Mouse (Mus musculus) brain, embryonic 14.5 days (tissue): ENCODE results near the gene Ctnna2. TPM values are rescaled to one million over a fixed set of nuclear protein-coding genes. Genes with fewer than 3 reads are reported as not detected.

Source experiments
- DNase-seq: peaks from one replicate; pipeline ENCODE4 v3.0.0-alpha.2; 2011; ENCODE audit warnings: low read depth
- CTCF ChIP-seq: fragments of 200-500 bp; IDR thresholded peaks from 2 replicates; pipeline ENCODE4 v1.5.1; 2012; ENCODE audit warnings: inconsistent platforms, mild to moderate bottlenecking, moderate library complexity, borderline replicate concordance; ENCODE audit not compliant: insufficient read depth, insufficient read length; ENCODE audit errors: extremely low read depth
- POLR2A ChIP-seq: fragments of 200-500 bp; IDR thresholded peaks from 2 replicates; pipeline ENCODE4 v1.6.1; 2012; ENCODE audit warnings: mild to moderate bottlenecking, inconsistent platforms, borderline replicate concordance; ENCODE audit not compliant: poor library complexity, insufficient read depth, insufficient read length, severe bottlenecking; ENCODE audit errors: extremely low read depth
- polyA plus RNA-seq: library from polyadenylated mRNA; depleted of rRNA; stranded (reverse); fragments of >200 nt; gene quantifications from 2 replicates; pipeline ENCODE4 v1.2.3, GENCODE M21; 2012

Gene Ctnna2
- polyA plus RNA-seq, 1 experiment, result 150 TPM

DNA sequence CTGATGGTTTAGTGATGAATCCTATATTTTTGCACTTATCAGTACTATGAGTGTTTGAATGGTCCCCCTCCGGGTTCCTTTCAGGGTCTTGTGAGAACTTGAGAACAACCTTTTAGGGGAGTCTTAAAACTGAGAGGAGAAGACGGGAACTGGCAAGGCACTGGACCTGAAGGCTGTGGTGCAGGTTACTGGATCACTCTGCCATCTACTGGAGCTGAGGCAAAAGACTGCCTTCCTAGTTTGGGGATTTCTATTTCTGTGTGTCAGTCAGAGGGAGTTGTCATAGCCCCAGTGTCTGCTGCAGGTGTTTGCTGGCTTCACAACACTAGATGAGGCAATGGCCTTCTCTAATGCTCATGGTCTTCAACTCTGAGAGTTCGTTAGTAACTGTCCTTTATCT is 406.9 kb downstream of the Ctnna2 start:
- peak; percentile 71 for DNase-seq

DNA sequence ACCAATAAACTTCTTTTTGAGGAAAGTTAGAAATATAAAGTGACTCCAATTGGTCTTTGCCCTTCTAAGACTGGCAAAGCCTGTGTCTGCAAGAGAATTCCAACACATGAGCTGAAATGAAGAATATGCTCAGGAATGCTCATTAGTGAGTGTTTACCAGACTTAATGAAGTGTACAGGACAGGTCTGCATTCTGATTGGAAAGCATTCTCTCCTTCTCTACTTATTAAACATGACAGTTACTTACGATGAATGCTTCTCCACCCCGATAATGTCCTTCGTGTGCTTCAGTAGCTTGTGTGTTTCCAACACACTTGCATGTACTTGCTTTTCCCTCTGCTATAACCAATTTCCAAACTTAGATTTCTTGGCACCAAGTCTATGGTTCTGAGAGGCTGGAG is 409.6 kb downstream of the Ctnna2 start:
- TF ChIP-seq POLR2A, result no peak
- no peak for TF ChIP-seq CTCF

More for the DNA sequence above, 406.9 kb downstream of the Ctnna2 start:
- TF ChIP-seq POLR2A (no peak), CTCF (peak; percentile 63; the same call in 1 of the 2 replicates)

DNA sequence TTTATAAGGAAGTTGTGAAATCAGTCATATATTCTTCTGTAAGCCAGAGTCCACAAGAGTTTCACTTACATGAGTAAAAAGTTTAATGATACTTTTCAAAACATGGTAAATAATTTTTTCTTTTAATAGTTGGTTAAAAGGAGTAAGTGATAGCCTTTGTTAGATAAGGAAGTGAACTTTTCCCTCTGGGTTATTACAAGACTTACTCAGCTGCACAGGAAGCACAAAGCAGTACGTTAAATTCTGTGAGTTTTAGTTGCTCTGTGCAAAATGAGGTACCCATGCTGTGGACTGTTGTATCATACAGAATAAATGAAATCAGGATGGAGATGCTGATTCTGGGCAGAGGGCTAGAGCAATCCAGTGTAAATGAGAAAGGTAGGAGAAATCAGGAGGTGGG is 423.3 kb downstream of the Ctnna2 start:
- DNase-seq, result no peak
- TF ChIP-seq CTCF, result no peak
- TF ChIP-seq POLR2A, result no peak

More for the DNA sequence above, 409.6 kb downstream of the Ctnna2 start:
- DNase-seq, result no peak

DNA sequence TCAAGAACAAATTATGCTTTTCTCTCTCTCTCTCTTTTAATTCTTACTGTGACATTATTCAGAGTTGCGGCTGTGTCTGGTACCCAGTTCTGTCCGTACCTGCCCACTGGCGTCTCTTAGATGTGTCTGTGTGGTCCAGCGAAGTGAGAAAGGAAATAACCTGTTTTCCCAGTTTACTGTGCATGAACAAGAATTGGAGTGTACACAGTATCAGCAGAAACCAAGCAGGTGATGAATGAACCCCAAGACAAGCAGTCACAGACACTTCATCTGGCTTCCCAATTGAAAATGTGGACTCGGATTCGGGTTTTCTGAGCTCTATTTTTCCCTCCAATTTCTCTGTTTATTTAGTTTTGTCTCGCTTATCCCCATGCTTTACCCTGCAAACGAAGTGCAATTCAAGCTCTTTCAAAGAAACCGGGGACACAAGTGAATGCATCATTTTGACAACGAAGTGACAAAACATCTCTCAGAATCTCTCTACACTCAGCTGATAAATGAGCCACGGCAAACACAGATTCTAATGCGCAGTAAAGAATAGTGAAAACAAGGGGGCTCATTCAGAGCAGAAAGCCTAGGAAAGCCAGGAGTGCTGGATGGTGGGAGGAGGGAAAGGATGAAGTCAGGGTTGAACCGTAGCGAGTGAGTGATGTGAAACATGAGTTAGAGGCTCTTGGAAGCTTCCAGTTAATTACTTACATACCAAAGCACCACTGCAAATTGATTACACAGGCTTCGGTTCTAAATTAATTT is 442.3 kb downstream of the Ctnna2 start:
- peak; percentile 72 for DNase-seq
- TF ChIP-seq CTCF, result no peak
- TF ChIP-seq POLR2A, result no peak

DNA sequence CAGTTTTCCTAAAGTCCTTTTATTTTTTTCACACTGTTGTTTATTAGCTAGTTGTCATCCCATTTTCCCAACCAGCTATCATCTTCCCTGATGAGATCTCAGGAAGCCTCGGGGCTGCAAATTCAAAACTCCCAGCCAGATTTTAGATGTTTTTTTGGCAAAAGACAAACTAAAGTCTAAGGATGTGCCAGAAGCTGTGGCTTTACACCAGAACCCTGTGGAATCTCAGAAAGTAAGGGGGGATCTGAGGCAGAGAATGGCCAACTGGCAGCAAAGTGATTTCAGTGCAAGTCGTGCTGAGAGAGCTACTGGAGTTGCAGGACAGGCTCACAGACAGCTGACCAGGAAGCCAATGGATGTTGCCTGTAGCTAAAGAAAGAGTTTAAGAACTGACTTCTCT is 451.9 kb downstream of the Ctnna2 start:
- TF ChIP-seq POLR2A, result no peak
- no peak for TF ChIP-seq CTCF
- DNase-seq, result peak; percentile 42

DNA sequence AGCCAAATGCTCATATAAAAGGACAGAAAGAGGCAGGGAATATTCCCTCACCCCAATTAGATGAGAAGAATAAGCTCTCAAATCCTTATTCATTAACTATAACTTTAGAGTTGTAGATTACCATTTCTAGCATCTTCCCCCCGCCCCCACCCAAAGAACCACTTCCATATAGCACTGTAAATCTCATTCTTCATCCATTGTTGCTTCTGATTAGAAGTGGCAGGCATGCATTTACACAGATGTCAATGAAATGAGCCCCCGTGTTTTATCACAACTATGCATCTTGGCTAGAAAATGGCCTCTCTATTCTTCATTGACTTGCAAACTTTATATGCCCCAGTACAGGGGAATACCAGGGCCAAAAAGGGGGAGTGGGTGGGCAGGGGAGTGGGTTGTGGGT is 457.7 kb downstream of the Ctnna2 start:
- TF ChIP-seq CTCF (no peak), POLR2A (no peak)
- peak; percentile 19 for DNase-seq

DNA sequence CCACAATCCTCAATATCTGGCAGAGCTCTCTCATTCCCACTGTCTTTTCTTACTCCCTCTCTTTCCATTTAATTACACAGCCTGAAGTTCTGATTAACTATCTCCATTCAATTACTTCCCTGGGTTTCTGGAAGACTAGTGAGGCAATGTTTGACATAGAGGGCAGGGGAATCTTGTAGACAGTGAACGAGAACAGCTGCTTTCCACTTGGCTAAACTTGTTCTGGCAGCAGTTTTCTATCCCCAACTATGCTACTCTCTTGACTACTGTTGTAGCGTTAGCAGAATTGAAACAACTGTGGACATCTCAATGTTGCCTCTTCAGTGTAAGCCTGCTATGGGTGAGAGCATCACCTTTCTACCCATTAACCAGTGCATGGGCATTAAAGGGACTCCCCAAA is 463.0 kb downstream of the Ctnna2 start:
- TF ChIP-seq POLR2A, result no peak
- no peak for TF ChIP-seq CTCF
- no peak for DNase-seq

DNA sequence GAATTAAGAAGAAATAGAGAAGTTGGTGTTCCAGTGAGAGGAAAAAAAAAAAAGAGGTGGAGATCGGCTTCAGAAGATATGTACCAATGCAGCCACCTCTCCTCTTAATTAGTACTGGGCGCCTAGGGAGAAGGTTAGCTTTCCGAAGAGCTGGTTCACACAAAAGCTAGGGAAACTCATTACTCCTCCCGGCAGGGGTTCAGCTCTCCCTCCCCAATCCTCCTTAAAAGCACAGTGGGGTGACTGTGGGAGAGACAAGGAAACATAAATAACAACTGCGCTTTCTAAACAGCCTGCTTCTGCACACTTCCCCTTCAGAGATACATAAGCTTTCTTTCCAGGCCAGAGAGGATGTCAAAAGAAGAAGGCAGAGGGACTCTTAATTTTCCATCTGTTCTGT is 467.7 kb downstream of the Ctnna2 start:
- DNase-seq, result peak; percentile 77
- no peak for TF ChIP-seq CTCF

DNA sequence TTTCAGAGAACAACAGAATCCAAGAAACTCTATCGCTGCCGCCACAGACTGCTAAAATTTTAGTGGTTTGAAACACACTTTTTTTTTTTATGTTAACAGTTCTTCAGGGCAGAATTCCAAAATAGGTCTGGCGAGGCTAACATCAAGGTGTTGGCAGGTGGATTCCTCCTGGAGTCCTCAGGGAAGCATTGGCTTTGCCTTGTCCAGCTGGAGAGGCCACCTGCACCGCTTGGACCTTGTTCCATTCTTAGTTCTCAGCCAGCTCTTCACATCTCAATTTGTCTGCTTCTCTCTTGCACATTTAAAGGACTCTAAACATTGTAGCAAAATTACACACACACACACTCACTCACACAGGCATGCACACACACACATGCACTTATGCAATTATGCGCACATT is 487.8 kb downstream of the Ctnna2 start:
- TF ChIP-seq CTCF, result no peak
- TF ChIP-seq POLR2A, result no peak

DNA sequence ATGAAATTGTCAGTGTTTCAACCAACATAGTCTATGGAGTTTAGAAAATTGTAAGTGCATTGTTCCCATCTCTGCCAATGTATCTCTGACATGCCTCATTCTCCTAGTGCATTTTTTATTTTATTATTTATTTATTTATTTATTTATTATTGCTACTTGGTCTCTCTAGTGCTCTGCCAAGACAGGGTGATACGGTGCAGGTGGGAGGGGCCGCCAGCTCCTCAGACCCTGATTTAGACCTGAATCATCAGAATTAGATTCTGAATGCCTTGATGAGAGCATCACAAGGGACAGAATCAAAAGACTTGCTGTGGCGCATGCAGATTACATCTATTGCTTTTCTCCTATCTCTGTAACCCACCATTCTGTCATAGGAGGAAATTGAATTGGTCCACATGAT is 492.8 kb downstream of the Ctnna2 start:
- peak; percentile 33 for DNase-seq
- no peak for TF ChIP-seq POLR2A
- TF ChIP-seq CTCF, result no peak

More for the DNA sequence above, 487.8 kb downstream of the Ctnna2 start:
- no peak for DNase-seq

DNA sequence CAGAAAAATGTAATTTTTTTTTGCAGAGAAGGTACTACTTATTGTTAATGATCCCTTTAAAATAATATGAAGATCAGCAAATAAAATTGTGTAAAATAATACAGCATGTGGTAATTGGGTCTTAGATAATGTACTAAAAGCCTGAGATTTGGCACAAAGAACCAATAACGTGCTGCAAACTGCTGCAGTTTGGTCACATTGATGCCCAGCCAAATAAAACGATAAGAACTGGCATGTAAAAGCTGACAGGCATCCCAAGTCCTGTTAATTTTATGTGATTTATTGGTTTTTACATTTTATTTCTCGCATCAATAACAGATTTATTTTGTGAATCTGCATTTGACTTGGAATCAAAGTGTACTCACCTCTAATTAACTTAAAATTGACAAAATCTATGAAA is 497.4 kb downstream of the Ctnna2 start:
- DNase-seq, result peak; percentile 61
- TF ChIP-seq POLR2A (no peak), CTCF (no peak)

DNA sequence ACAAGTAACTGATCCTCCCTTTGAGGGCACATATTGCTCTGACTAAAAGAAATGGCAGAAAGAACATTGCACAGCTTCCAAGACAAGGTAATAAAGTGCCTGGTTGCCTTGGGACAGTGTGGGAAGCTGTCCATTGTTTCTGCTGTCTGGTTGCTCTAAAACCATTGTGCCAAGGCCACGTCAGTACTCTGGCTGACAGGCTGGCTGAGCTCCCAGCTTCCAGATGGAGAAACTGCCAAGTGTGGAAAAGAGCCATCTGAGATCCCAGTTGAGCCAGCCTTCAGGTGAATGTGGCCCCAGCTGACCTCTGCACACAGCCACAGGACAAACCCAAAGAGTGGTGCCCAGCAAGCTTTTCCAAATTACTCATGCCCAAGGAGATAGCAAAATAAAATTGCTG is 504.1 kb downstream of the Ctnna2 start:
- TF ChIP-seq POLR2A (no peak), CTCF (no peak)
- DNase-seq, result peak; percentile 88

DNA sequence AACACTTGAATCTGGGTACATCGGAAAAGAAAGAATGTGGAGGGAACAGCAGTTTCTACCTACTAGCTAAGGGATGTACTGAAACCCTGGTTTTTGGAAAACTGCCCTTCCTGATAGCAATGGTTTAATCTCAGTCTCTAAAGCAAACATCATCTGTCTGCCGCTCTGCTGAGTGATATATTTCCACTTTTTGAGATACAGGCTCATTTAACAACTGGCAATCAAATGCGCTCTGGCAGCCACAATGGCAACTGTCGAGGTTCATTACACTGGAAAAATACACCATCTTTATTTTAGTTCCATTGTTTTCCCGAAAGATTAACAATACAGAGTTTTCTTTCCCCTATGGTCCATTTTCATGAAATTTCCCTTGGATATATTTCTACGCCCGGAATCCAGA is 506.2 kb downstream of the Ctnna2 start:
- TF ChIP-seq POLR2A, result no peak
- TF ChIP-seq CTCF, result no peak
- DNase-seq, result peak; percentile 68

DNA sequence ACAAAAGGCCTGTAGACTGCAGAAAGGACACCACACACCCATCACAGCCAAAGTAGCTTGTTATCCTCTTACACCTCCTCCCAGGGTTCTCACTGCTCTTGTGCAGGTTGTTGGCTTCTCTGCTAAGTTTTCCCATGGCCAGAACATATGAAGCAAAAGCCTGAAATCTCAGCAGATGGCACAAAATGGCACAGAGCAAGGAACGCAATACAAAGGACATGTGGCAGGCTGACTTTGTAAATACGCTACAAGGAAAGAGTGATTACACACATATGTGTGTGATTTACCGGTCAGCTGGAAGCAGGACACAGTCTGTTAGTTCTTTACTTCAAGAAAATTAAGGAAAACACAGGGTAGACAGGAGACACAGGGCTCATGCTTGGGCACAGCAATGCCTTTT is 511.4 kb downstream of the Ctnna2 start:
- DNase-seq, result peak; percentile 78
- TF ChIP-seq POLR2A (no peak), CTCF (no peak)

DNA sequence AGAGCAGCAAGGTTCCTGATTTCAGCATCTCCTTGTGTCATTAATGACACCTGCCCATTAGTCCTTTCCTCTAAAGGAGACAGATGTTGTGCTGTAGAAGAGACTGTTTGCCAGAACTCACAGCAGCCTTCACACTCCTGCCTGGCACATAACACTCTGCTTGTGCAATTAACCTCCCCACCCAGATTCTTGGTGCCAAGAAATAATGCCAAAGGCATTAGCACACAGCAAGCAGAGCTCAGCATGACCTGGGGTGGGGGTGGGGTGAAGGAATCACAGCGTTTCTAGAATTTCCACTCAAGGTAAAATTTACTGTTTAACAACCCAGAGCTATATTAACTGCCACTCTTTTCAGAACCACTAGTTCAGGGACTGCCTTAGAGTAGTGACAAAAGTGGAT is 516.8 kb downstream of the Ctnna2 start:
- TF ChIP-seq POLR2A, result no peak
- TF ChIP-seq CTCF, result no peak
- DNase-seq, result peak; percentile 58

DNA sequence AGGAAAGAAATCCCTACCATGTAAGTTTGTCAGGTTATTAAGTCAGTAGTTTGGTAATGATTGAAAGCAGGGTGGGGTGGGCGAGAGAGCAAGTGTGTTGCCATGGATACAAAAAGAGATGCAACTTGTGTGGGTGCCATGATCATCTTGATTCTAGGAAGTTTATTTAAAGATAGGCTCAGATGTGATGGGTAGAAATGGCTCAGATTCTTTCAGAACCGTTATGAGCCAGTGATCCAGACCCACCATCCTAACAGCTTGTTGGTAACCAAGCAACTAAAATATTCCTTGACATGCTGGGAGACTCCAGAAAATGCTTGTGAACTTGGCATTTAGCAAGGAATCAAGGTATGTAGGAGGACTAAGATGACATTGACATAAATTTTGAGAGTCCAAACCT is 521.6 kb downstream of the Ctnna2 start:
- no peak for TF ChIP-seq CTCF
- TF ChIP-seq POLR2A, result no peak
- DNase-seq, result no peak
